Mouse (Mus musculus): ENCODE results near the gene Cfap43. TPM values are rescaled to one million over a fixed set of nuclear protein-coding genes. Genes with fewer than 3 reads are reported as not detected.

Gene Cfap43
- total RNA-seq, 2 experiments from 2014 or later = 0.33 TPM; not detected in 1

- ATAC-seq (replicated peaks; ENCODE audit: low FRiP score, low TSS enrichment, poor library complexity, severe bottlenecking) = no peak
Measured at GRCm38 (mm10) chr19:47822143-47822796, 96.8 kb downstream of the Cfap43 start.

GRCm38 (mm10) chr19:47821494-47821872 is 97.6 kb downstream of the Cfap43 start:
- ATAC-seq (replicated peaks; ENCODE audit: low FRiP score, low TSS enrichment, poor library complexity, severe bottlenecking) = peak; percentile 37; the same call in 1 of the 2 replicates

GRCm38 (mm10) chr19:47820832-47821493 is 98.1 kb downstream of the Cfap43 start:
- peak; percentile 44; the same call in 1 of the 2 replicates for ATAC-seq (replicated peaks; ENCODE audit: low FRiP score, low TSS enrichment, poor library complexity, severe bottlenecking)

GRCm38 (mm10) chr19:47817692-47818091 is 101.4 kb downstream of the Cfap43 start:
- no peak for ATAC-seq (replicated peaks; ENCODE audit: low FRiP score, low TSS enrichment, poor library complexity, severe bottlenecking)

- ATAC-seq (replicated peaks; ENCODE audit: low FRiP score, low TSS enrichment, poor library complexity, severe bottlenecking) = no peak
Measured at GRCm38 (mm10) chr19:47814721-47815120, 104.4 kb downstream of the Cfap43 start.

GRCm38 (mm10) chr19:47812091-47812490 is 107.0 kb downstream of the Cfap43 start:
- ATAC-seq (replicated peaks; ENCODE audit: low FRiP score, low TSS enrichment, poor library complexity, severe bottlenecking) = no peak

GRCm38 (mm10) chr19:47798583-47798982 is 120.5 kb downstream of the Cfap43 start:
- ATAC-seq (replicated peaks; ENCODE audit: low FRiP score, low TSS enrichment, poor library complexity, severe bottlenecking) = no peak

- ATAC-seq (replicated peaks; ENCODE audit: low FRiP score, low TSS enrichment, poor library complexity, severe bottlenecking) = no peak
Measured at GRCm38 (mm10) chr19:47796699-47797098, 122.4 kb downstream of the Cfap43 start.

- peak; percentile 79 for ATAC-seq (replicated peaks; ENCODE audit: low FRiP score, low TSS enrichment, poor library complexity, severe bottlenecking)
Measured at GRCm38 (mm10) chr19:47795009-47795728, 123.9 kb downstream of the Cfap43 start.

- no peak for ATAC-seq (replicated peaks; ENCODE audit: low FRiP score, low TSS enrichment, poor library complexity, severe bottlenecking)
Measured at GRCm38 (mm10) chr19:47794331-47794730, 124.8 kb downstream of the Cfap43 start.

GRCm38 (mm10) chr19:47790316-47791020 is 128.6 kb downstream of the Cfap43 start:
- ATAC-seq (replicated peaks; ENCODE audit: low FRiP score, low TSS enrichment, poor library complexity, severe bottlenecking) = no peak

- no peak for ATAC-seq (replicated peaks; ENCODE audit: low FRiP score, low TSS enrichment, poor library complexity, severe bottlenecking)
Measured at GRCm38 (mm10) chr19:47783898-47784297, 135.2 kb downstream of the Cfap43 start.

GRCm38 (mm10) chr19:47780972-47781371 is 138.1 kb downstream of the Cfap43 start:
- no peak for ATAC-seq (replicated peaks; ENCODE audit: low FRiP score, low TSS enrichment, poor library complexity, severe bottlenecking)

GRCm38 (mm10) chr19:47780145-47780544 is 138.9 kb downstream of the Cfap43 start:
- no peak for ATAC-seq (replicated peaks; ENCODE audit: low FRiP score, low TSS enrichment, poor library complexity, severe bottlenecking)

- ATAC-seq (replicated peaks; ENCODE audit: low FRiP score, low TSS enrichment, poor library complexity, severe bottlenecking) = no peak
Measured at GRCm38 (mm10) chr19:47777847-47778246, 141.2 kb downstream of the Cfap43 start.

GRCm38 (mm10) chr19:47755625-47756024 is 163.5 kb downstream of the Cfap43 start:
- no peak for ATAC-seq (replicated peaks; ENCODE audit: low FRiP score, low TSS enrichment, poor library complexity, severe bottlenecking)

- ATAC-seq (replicated peaks; ENCODE audit: low FRiP score, low TSS enrichment, poor library complexity, severe bottlenecking) = 0 out of 2 replicates have a peak, but pooled peaks have one; percentile 22
Measured at GRCm38 (mm10) chr19:47754931-47755330, 164.2 kb downstream of the Cfap43 start.

- ATAC-seq (replicated peaks; ENCODE audit: low FRiP score, low TSS enrichment, poor library complexity, severe bottlenecking) = no peak
Measured at GRCm38 (mm10) chr19:47753921-47754320, 165.2 kb downstream of the Cfap43 start.

GRCm38 (mm10) chr19:47752456-47752855 is 166.6 kb downstream of the Cfap43 start:
- no peak for ATAC-seq (replicated peaks; ENCODE audit: low FRiP score, low TSS enrichment, poor library complexity, severe bottlenecking)

GRCm38 (mm10) chr19:47750391-47750790 is 168.7 kb downstream of the Cfap43 start:
- ATAC-seq (replicated peaks; ENCODE audit: low FRiP score, low TSS enrichment, poor library complexity, severe bottlenecking) = no peak

Measured in megakaryocyte-erythroid progenitor cell, adult 5-6 weeks (primary cell).